Mouse (Mus musculus): ENCODE measurements at regions not wholly inside any gene's neighbourhood (a gene's known extent, or its start where the extent isn't known, plus 50 kb on each side); places are given as distances from the start of the nearest gene placed in this dataset.
A peak's percentile ranks its signal among the peaks of the same experiment; 100 is the strongest.

- Histone ChIP-seq H3K9ac (ENCODE audit: insufficient read depth, low read depth, low read length, poor library complexity, severe bottlenecking) (peak overlapping the region; percentile 59; the same call in 1 of the 2 replicates), H3K27ac (ENCODE audit: insufficient read depth, low read depth, low read length, poor library complexity, severe bottlenecking) (no peak overlapping the region), H3K4me3 (ENCODE audit: insufficient read depth in 1 of 2, low read depth in 1 of 2, low read length in 2 of 2, poor library complexity in 1 of 2, severe bottlenecking in 1 of 2) (peak overlapping the region; percentile 33 to 49), H3K4me1 (ENCODE audit: control insufficient read depth in 2 of 2, insufficient read depth in 2 of 2, low read length in 2 of 2, poor library complexity in 1 of 2) (peaks cover 0 to 3% of the 10 kb centered on the region in 2 experiments; a peak in 1 of 4 replicates), H3K36me3 (ENCODE audit: control insufficient read depth, insufficient read depth, low read length, poor library complexity, severe bottlenecking) (no peaks in the 10 kb centered on the region), H3K9me3 (ENCODE audit: control insufficient read depth, insufficient read depth, low read depth, low read length) (no peaks in the 10 kb centered on the region)
- peak; percentile 85 for DNase-seq (ENCODE audit: low read depth, low spot score)
- in situ Hi-C loops (cut with MboI; ENCODE audit: low sequenced_read_pairs in 2 of 2, unreplicated experiment in 2 of 2) = no loop called here
- TF ChIP-seq ZNF384 (IDR thresholded peaks at IDR 0.05; ENCODE audit: low read depth, low read length) = no peak; the same call in 1 of the 2 replicates
- no peak for TF ChIP-seq HCFC1 (IDR thresholded peaks at IDR 0.05; ENCODE audit: borderline replicate concordance, insufficient read depth, low read length)
- TF ChIP-seq ZC3H11A (IDR thresholded peaks at IDR 0.05; ENCODE audit: borderline replicate concordance, low read depth, low read length) = peak; percentile 14; the same call in 1 of the 2 replicates
- TF ChIP-seq MAFK (IDR thresholded peaks at IDR 0.05; ENCODE audit: insufficient read depth, low read depth, low read length) = no peak
- no peak for TF ChIP-seq CHD2 (IDR thresholded peaks at IDR 0.05; ENCODE audit: low read depth, low read length)
These were observed 82.8 kb upstream of the Rasgrf1 start for GRCm38 (mm10) chr9:89826712-89827548.

GRCm38 (mm10) chr9:89821853-89822243, 83.6 kb upstream of the Ankrd34c start:
- no peaks in the 10 kb centered on the region for H3K36me3 ChIP-seq (ENCODE audit: control insufficient read depth, insufficient read depth, low read length, poor library complexity, severe bottlenecking)
- H3K4me3 ChIP-seq (ENCODE audit: insufficient read depth in 1 of 2, low read depth in 1 of 2, low read length in 2 of 2, poor library complexity in 1 of 2, severe bottlenecking in 1 of 2) = no peak overlapping the region
- no peak for TF ChIP-seq MAFK (IDR thresholded peaks at IDR 0.05; ENCODE audit: insufficient read depth, low read depth, low read length)
- TF ChIP-seq ZC3H11A (IDR thresholded peaks at IDR 0.05; ENCODE audit: borderline replicate concordance, low read depth, low read length) = no peak
- no peak for TF ChIP-seq HCFC1 (IDR thresholded peaks at IDR 0.05; ENCODE audit: borderline replicate concordance, insufficient read depth, low read length)
- TF ChIP-seq ZNF384 (IDR thresholded peaks at IDR 0.05; ENCODE audit: low read depth, low read length) = no peak
- TF ChIP-seq CHD2 (IDR thresholded peaks at IDR 0.05; ENCODE audit: low read depth, low read length) = no peak
- no peak overlapping the region for H3K9ac ChIP-seq (ENCODE audit: insufficient read depth, low read depth, low read length, poor library complexity, severe bottlenecking)
- in situ Hi-C loops (cut with MboI; ENCODE audit: low sequenced_read_pairs in 2 of 2, unreplicated experiment in 2 of 2) = no loop called here
- no peaks in the 10 kb centered on the region for H3K9me3 ChIP-seq (ENCODE audit: control insufficient read depth, insufficient read depth, low read depth, low read length)
- no peak for DNase-seq (ENCODE audit: low read depth, low spot score)
- 0 out of 4 replicates have a peak, but pooled peaks cover 0 to 2% of the 10 kb centered on the region in 2 experiments for H3K4me1 ChIP-seq (ENCODE audit: control insufficient read depth in 2 of 2, insufficient read depth in 2 of 2, low read length in 2 of 2, poor library complexity in 1 of 2)
- no peak overlapping the region for H3K27ac ChIP-seq (ENCODE audit: insufficient read depth, low read depth, low read length, poor library complexity, severe bottlenecking)

- in situ Hi-C loops (cut with MboI; ENCODE audit: low sequenced_read_pairs in 2 of 2, unreplicated experiment in 2 of 2) = no loop called here
- no peak for DNase-seq (ENCODE audit: low read depth, low spot score)
- H3K4me1 ChIP-seq (ENCODE audit: control insufficient read depth in 2 of 2, insufficient read depth in 2 of 2, low read length in 2 of 2, poor library complexity in 1 of 2) = no peaks in the 10 kb centered on the region
- H3K9me3 ChIP-seq (ENCODE audit: control insufficient read depth, insufficient read depth, low read depth, low read length) = no peaks in the 10 kb centered on the region
- H3K36me3 ChIP-seq (ENCODE audit: control insufficient read depth, insufficient read depth, low read length, poor library complexity, severe bottlenecking) = no peaks in the 10 kb centered on the region
- TF ChIP-seq ZC3H11A (IDR thresholded peaks at IDR 0.05; ENCODE audit: borderline replicate concordance, low read depth, low read length) (no peak), HCFC1 (IDR thresholded peaks at IDR 0.05; ENCODE audit: borderline replicate concordance, insufficient read depth, low read length) (no peak), ZNF384 (IDR thresholded peaks at IDR 0.05; ENCODE audit: low read depth, low read length) (no peak), CHD2 (IDR thresholded peaks at IDR 0.05; ENCODE audit: low read depth, low read length) (no peak), MAFK (IDR thresholded peaks at IDR 0.05; ENCODE audit: insufficient read depth, low read depth, low read length) (no peak)
- H3K27ac ChIP-seq (ENCODE audit: insufficient read depth, low read depth, low read length, poor library complexity, severe bottlenecking) = no peak overlapping the region
- H3K9ac ChIP-seq (ENCODE audit: insufficient read depth, low read depth, low read length, poor library complexity, severe bottlenecking) = no peak overlapping the region
- H3K4me3 ChIP-seq (ENCODE audit: insufficient read depth in 1 of 2, low read depth in 1 of 2, low read length in 2 of 2, poor library complexity in 1 of 2, severe bottlenecking in 1 of 2) = no peak overlapping the region
These were observed 83.0 kb upstream of the Ankrd34c start for GRCm38 (mm10) chr9:89821109-89821852.

GRCm38 (mm10) chr9:89813616-89814318, 75.5 kb upstream of the Ankrd34c start:
- no peak for TF ChIP-seq CHD2 (IDR thresholded peaks at IDR 0.05; ENCODE audit: low read depth, low read length)
- no peak for TF ChIP-seq MAFK (IDR thresholded peaks at IDR 0.05; ENCODE audit: insufficient read depth, low read depth, low read length)
- TF ChIP-seq ZNF384 (IDR thresholded peaks at IDR 0.05; ENCODE audit: low read depth, low read length) = no peak
- no peak for TF ChIP-seq HCFC1 (IDR thresholded peaks at IDR 0.05; ENCODE audit: borderline replicate concordance, insufficient read depth, low read length)
- Histone ChIP-seq H3K4me3 (ENCODE audit: insufficient read depth in 1 of 2, low read depth in 1 of 2, low read length in 2 of 2, poor library complexity in 1 of 2, severe bottlenecking in 1 of 2) (no peak overlapping the region), H3K9ac (ENCODE audit: insufficient read depth, low read depth, low read length, poor library complexity, severe bottlenecking) (no peak overlapping the region), H3K4me1 (ENCODE audit: control insufficient read depth in 2 of 2, insufficient read depth in 2 of 2, low read length in 2 of 2, poor library complexity in 1 of 2) (no peaks in the 10 kb centered on the region), H3K36me3 (ENCODE audit: control insufficient read depth, insufficient read depth, low read length, poor library complexity, severe bottlenecking) (no peaks in the 10 kb centered on the region), H3K9me3 (ENCODE audit: control insufficient read depth, insufficient read depth, low read depth, low read length) (no peaks in the 10 kb centered on the region), H3K27ac (ENCODE audit: insufficient read depth, low read depth, low read length, poor library complexity, severe bottlenecking) (no peak overlapping the region)
- DNase-seq (ENCODE audit: low read depth, low spot score) = no peak
- in situ Hi-C loops (cut with MboI; ENCODE audit: low sequenced_read_pairs in 2 of 2, unreplicated experiment in 2 of 2) = no loop called here
